Mouse (Mus musculus): ENCODE measurements around the gene Vcp.

Vcp gene

GRCm38 (mm10) chr4:42944185-42944584 is 56.1 kb downstream of the Vcp start:
- no peak for DNase-seq (ENCODE audit: low read depth)

GRCm38 (mm10) chr4:42943341-42943740 is 57.0 kb downstream of the Vcp start:
- no peak for DNase-seq (ENCODE audit: low read depth)

GRCm38 (mm10) chr4:42941396-42941795 is 58.9 kb downstream of the Vcp start:
- DNase-seq (ENCODE audit: low read depth), result no peak

GRCm38 (mm10) chr4:42933630-42934029 is 66.7 kb downstream of the Vcp start:
- no peak for DNase-seq (ENCODE audit: low read depth)

- no peak for DNase-seq (ENCODE audit: low read depth)
Measured at GRCm38 (mm10) chr4:42932229-42932969, 67.9 kb downstream of the Vcp start.
